Mouse (Mus musculus): Measurements from ENCODE around the gene Ppp1r37. TPM values are rescaled to one million over a fixed set of nuclear protein-coding genes. Genes with fewer than 3 reads are reported as not detected.

Gene Ppp1r37
- polyA plus RNA-seq, 1 experiment from 2014 or later: 5.8 TPM

DNA sequence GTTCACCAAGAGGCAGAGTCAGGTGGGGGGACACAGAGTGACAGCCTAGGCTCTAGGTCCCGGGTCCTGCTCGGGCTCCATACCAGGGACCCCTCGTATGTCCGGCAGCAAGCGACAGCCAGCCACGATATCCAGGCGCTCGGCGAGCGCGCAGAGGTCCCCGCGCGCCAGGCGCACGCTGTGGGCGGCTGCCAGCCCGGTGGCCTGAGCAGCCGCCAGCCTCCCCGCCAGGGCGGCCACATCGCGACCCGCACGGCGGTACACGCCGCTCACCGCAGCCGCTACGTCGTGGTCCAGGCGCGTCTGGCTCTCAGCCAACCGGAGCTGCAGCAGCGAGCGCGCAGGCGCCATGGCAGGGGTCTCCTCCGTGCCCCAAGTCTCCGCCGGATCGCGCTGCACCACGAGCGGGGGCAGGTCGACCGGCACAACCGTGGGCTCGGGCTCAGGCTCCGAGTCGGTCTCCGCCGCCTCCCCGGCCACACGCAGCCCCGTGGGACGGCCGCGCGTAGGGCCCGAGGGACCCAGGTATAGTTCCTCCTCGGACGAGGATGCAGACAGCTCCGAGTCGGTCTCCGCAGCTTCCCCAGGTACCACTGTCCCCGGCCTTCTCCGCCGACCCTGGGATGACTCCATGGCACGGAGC, 55.8 kb downstream of the Ppp1r37 start:
- peak overlapping the region; percentile 86 for H3K9ac ChIP-seq (ENCODE audit: low read depth, low read length)
- H3K27ac ChIP-seq (ENCODE audit: low read depth, low read length): peak overlapping the region; percentile 65
- H3K4me3 ChIP-seq (ENCODE audit: low read depth, low read length): peak overlapping the region; percentile 79
- no peaks in the 10 kb centered on the region for H3K9me3 ChIP-seq (ENCODE audit: control insufficient read depth, low read length)
- H3K36me3 ChIP-seq (ENCODE audit: control insufficient read depth, insufficient read depth, low read length): no peaks in the 10 kb centered on the region
- peak overlapping the region; percentile 95 for H3K4me2 ChIP-seq (replicated peaks; ENCODE audit: low read depth, low read length)
- DNase-seq (ENCODE audit: low spot score) (peak; percentile 83), ATAC-seq (ENCODE audit: low FRiP score) (peak; percentile 23)
- H3K4me1 ChIP-seq (replicated peaks; ENCODE audit: control insufficient read depth, insufficient read depth, low read length): no peaks in the 10 kb centered on the region
- no peaks in the 10 kb centered on the region for H3K27me3 ChIP-seq (ENCODE audit: control insufficient read depth, insufficient read depth, low read length)
- WGBS: under 1% methylated on average over 71 of the region's 71 CpGs

- no peak overlapping the region for H3K9ac ChIP-seq (ENCODE audit: low read depth, low read length)
- no peak for DNase-seq (ENCODE audit: low spot score)
Observed at GRCm38 (mm10) chr7:19506326-19506725, 56.5 kb downstream of the Ppp1r37 start.

GRCm38 (mm10) chr7:19503481-19504068, 59.3 kb downstream of the Ppp1r37 start:
- 41% methylated on average over 5 of the region's 5 CpGs for WGBS
- peak; percentile 70 for DNase-seq (ENCODE audit: low spot score)
- Histone ChIP-seq H3K27ac (ENCODE audit: low read depth, low read length) (no peak overlapping the region), H3K9ac (ENCODE audit: low read depth, low read length) (no peak overlapping the region), H3K9me3 (ENCODE audit: control insufficient read depth, low read length) (no peaks in the 10 kb centered on the region), H3K4me1 (replicated peaks; ENCODE audit: control insufficient read depth, insufficient read depth, low read length) (no peaks in the 10 kb centered on the region), H3K36me3 (ENCODE audit: control insufficient read depth, insufficient read depth, low read length) (no peaks in the 10 kb centered on the region), H3K4me2 (replicated peaks; ENCODE audit: low read depth, low read length) (no peak overlapping the region), H3K4me3 (ENCODE audit: low read depth, low read length) (no peak overlapping the region), H3K27me3 (ENCODE audit: control insufficient read depth, insufficient read depth, low read length) (no peaks in the 10 kb centered on the region)
- no peak for ATAC-seq (ENCODE audit: low FRiP score)

More at GRCm38 (mm10) chr7:19506326-19506725, 56.5 kb downstream of the Ppp1r37 start:
- WGBS: 26% methylated on average over 6 of the region's 6 CpGs
- no peak overlapping the region for H3K27ac ChIP-seq (ENCODE audit: low read depth, low read length)
- H3K36me3 ChIP-seq (ENCODE audit: control insufficient read depth, insufficient read depth, low read length): no peaks in the 10 kb centered on the region
- H3K9me3 ChIP-seq (ENCODE audit: control insufficient read depth, low read length): no peaks in the 10 kb centered on the region
- peak overlapping the region; percentile 95 for H3K4me2 ChIP-seq (replicated peaks; ENCODE audit: low read depth, low read length)
- peak overlapping the region; percentile 79; the same call in 1 of the 2 replicates for H3K4me3 ChIP-seq (ENCODE audit: low read depth, low read length)
- no peaks in the 10 kb centered on the region for H3K4me1 ChIP-seq (replicated peaks; ENCODE audit: control insufficient read depth, insufficient read depth, low read length)
- H3K27me3 ChIP-seq (ENCODE audit: control insufficient read depth, insufficient read depth, low read length): no peaks in the 10 kb centered on the region
- ATAC-seq (ENCODE audit: low FRiP score): no peak

- Histone ChIP-seq H3K27me3 (ENCODE audit: control insufficient read depth, insufficient read depth, low read length) (no peaks in the 10 kb centered on the region), H3K4me2 (replicated peaks; ENCODE audit: low read depth, low read length) (no peak overlapping the region), H3K4me1 (replicated peaks; ENCODE audit: control insufficient read depth, insufficient read depth, low read length) (no peaks in the 10 kb centered on the region), H3K4me3 (ENCODE audit: low read depth, low read length) (no peak overlapping the region), H3K9ac (ENCODE audit: low read depth, low read length) (no peak overlapping the region), H3K9me3 (ENCODE audit: control insufficient read depth, low read length) (no peaks in the 10 kb centered on the region), H3K27ac (ENCODE audit: low read depth, low read length) (no peak overlapping the region), H3K36me3 (ENCODE audit: control insufficient read depth, insufficient read depth, low read length) (no peaks in the 10 kb centered on the region)
- DNase-seq (ENCODE audit: low spot score) (no peak), ATAC-seq (ENCODE audit: low FRiP score) (no peak)
- WGBS: 77% methylated on average over 4 of the region's 4 CpGs
Observed at GRCm38 (mm10) chr7:19501658-19502057, 61.2 kb downstream of the Ppp1r37 start.

GRCm38 (mm10) chr7:19500420-19501363, 62.2 kb downstream of the Ppp1r37 start:
- 73% methylated on average over 12 of the region's 12 CpGs for WGBS
- no peaks in the 10 kb centered on the region for H3K9me3 ChIP-seq (ENCODE audit: control insufficient read depth, low read length)
- no peak for ATAC-seq (ENCODE audit: low FRiP score)
- H3K27me3 ChIP-seq (ENCODE audit: control insufficient read depth, insufficient read depth, low read length): no peaks in the 10 kb centered on the region
- H3K27ac ChIP-seq (ENCODE audit: low read depth, low read length): no peak overlapping the region
- H3K4me2 ChIP-seq (replicated peaks; ENCODE audit: low read depth, low read length): no peak overlapping the region
- no peaks in the 10 kb centered on the region for H3K36me3 ChIP-seq (ENCODE audit: control insufficient read depth, insufficient read depth, low read length)
- DNase-seq (ENCODE audit: low spot score): no peak
- H3K4me1 ChIP-seq (replicated peaks; ENCODE audit: control insufficient read depth, insufficient read depth, low read length): no peaks in the 10 kb centered on the region
- no peak overlapping the region for H3K9ac ChIP-seq (ENCODE audit: low read depth, low read length)
- H3K4me3 ChIP-seq (ENCODE audit: low read depth, low read length): no peak overlapping the region

- Histone ChIP-seq H3K4me2 (replicated peaks; ENCODE audit: low read depth, low read length) (no peak overlapping the region), H3K36me3 (ENCODE audit: control insufficient read depth, insufficient read depth, low read length) (no peaks in the 10 kb centered on the region), H3K4me1 (replicated peaks; ENCODE audit: control insufficient read depth, insufficient read depth, low read length) (no peaks in the 10 kb centered on the region), H3K9me3 (ENCODE audit: control insufficient read depth, low read length) (no peaks in the 10 kb centered on the region), H3K27ac (ENCODE audit: low read depth, low read length) (no peak overlapping the region), H3K9ac (ENCODE audit: low read depth, low read length) (no peak overlapping the region), H3K27me3 (ENCODE audit: control insufficient read depth, insufficient read depth, low read length) (no peaks in the 10 kb centered on the region), H3K4me3 (ENCODE audit: low read depth, low read length) (no peak overlapping the region)
- DNase-seq (ENCODE audit: low spot score) (no peak), ATAC-seq (ENCODE audit: low FRiP score) (no peak)
- 70% methylated on average over 4 of the region's 4 CpGs for WGBS
Observed at GRCm38 (mm10) chr7:19498326-19498725, 64.5 kb downstream of the Ppp1r37 start.

DNA sequence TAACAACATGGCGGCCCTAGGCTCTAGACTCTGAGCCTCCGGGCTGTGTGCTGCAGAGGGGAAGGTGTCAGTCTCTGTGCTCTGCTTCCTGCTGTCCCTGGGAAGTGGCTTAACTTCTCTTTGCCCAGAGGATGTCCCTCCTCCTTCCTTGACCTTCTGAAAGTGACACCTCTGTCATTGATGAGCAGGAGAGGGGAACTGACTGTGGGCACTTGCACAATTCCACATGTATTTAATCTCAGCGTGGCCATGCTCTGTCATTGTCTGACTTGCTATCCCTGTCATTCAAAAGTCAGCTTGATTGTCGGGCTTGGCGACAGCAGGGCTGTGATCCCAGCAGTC, 66.7 kb downstream of the Ppp1r37 start:
- WGBS: 56% methylated on average over 5 of the region's 5 CpGs
- peaks cover 14% of the 10 kb centered on the region for H3K27me3 ChIP-seq (ENCODE audit: control insufficient read depth, insufficient read depth, low read length)
- no peak overlapping the region for H3K4me2 ChIP-seq (replicated peaks; ENCODE audit: low read depth, low read length)
- H3K9ac ChIP-seq (ENCODE audit: low read depth, low read length): no peak overlapping the region
- ATAC-seq (ENCODE audit: low FRiP score) (no peak), DNase-seq (ENCODE audit: low spot score) (no peak)
- H3K27ac ChIP-seq (ENCODE audit: low read depth, low read length): no peak overlapping the region
- 0 out of 2 replicates have a peak, but pooled peaks cover 3% of the 10 kb centered on the region for H3K4me1 ChIP-seq (replicated peaks; ENCODE audit: control insufficient read depth, insufficient read depth, low read length)
- no peaks in the 10 kb centered on the region for H3K9me3 ChIP-seq (ENCODE audit: control insufficient read depth, low read length)
- H3K36me3 ChIP-seq (ENCODE audit: control insufficient read depth, insufficient read depth, low read length): no peaks in the 10 kb centered on the region
- no peak overlapping the region for H3K4me3 ChIP-seq (ENCODE audit: low read depth, low read length)

- Histone ChIP-seq H3K27me3 (ENCODE audit: control insufficient read depth, insufficient read depth, low read length) (peaks cover 19% of the 10 kb centered on the region), H3K36me3 (ENCODE audit: control insufficient read depth, insufficient read depth, low read length) (no peaks in the 10 kb centered on the region), H3K9ac (ENCODE audit: low read depth, low read length) (no peak overlapping the region), H3K9me3 (ENCODE audit: control insufficient read depth, low read length) (no peaks in the 10 kb centered on the region), H3K4me1 (replicated peaks; ENCODE audit: control insufficient read depth, insufficient read depth, low read length) (0 out of 2 replicates have a peak, but pooled peaks cover 3% of the 10 kb centered on the region), H3K4me2 (replicated peaks; ENCODE audit: low read depth, low read length) (no peak overlapping the region), H3K27ac (ENCODE audit: low read depth, low read length) (no peak overlapping the region), H3K4me3 (ENCODE audit: low read depth, low read length) (no peak overlapping the region)
- 56% methylated on average over 20 of the region's 20 CpGs for WGBS
- no peak for DNase-seq (ENCODE audit: low spot score)
- ATAC-seq (ENCODE audit: low FRiP score): no peak
Observed at GRCm38 (mm10) chr7:19495521-19496213, 67.2 kb downstream of the Ppp1r37 start.
